Mouse (Mus musculus): ENCODE results near the gene Cox15. TPM values are rescaled to one million over a fixed set of nuclear protein-coding genes. Genes with fewer than 3 reads are reported as not detected.

Gene Cox15
- total and polyA plus RNA-seq, 3 experiments, result 30.2 to 59.1 (median 32.4) TPM

- Histone ChIP-seq H3K27ac (ENCODE audit: control insufficient read depth, low read depth, low read length) (no peak overlapping the region), H3K79me2 (ENCODE audit: control insufficient read depth, insufficient read depth, low read length, poor library complexity) (no peaks in the 10 kb centered on the region), H3K9me3 (replicated peaks; ENCODE audit: insufficient read depth, low read length) (no peaks in the 10 kb centered on the region), H3K27me3 (ENCODE audit: control insufficient read depth in 1 of 2, insufficient read depth in 2 of 2, low read length in 2 of 2) (no peaks in the 10 kb centered on the region), H3K9ac (ENCODE audit: control insufficient read depth, low read depth, low read length, poor library complexity, severe bottlenecking) (no peak overlapping the region), H3K4me3 (ENCODE audit: control insufficient read depth in 1 of 2, insufficient read depth in 1 of 2, low read depth in 2 of 2, low read length in 2 of 2) (no peak overlapping the region), H3K36me3 (ENCODE audit: control insufficient read depth in 1 of 2, insufficient read depth in 2 of 2, low read length in 2 of 2) (peaks cover 0 to 8% of the 10 kb centered on the region in 2 experiments; a peak in 2 of 4 replicates), H3K4me1 (ENCODE audit: control insufficient read depth in 1 of 2, insufficient read depth in 2 of 2, low read length in 2 of 2) (peaks cover 5 to 13% of the 10 kb centered on the region in 2 experiments)
- DNase-seq (ENCODE audit: low read depth, low spot score), result no peak
- no peak for TF ChIP-seq CHD2 (IDR thresholded peaks at IDR 0.05; ENCODE audit: low read length)
- no peak for TF ChIP-seq POLR2AphosphoS5 (IDR thresholded peaks at IDR 0.05; ENCODE audit: borderline replicate concordance, low read depth, low read length)
- no peak for TF ChIP-seq POLR2AphosphoS2 (IDR thresholded peaks at IDR 0.05; ENCODE audit: low read length)
- no peak for TF ChIP-seq POLR2A (IDR thresholded peaks at IDR 0.05; ENCODE audit: control insufficient read depth in 1 of 2, insufficient read depth in 1 of 2, low read depth in 1 of 2, low read length in 2 of 2, poor library complexity in 1 of 2)
- TF ChIP-seq GATA1 (IDR thresholded peaks at IDR 0.05; ENCODE audit: low read depth, low read length), result no peak
- no peak for TF ChIP-seq NRF1 (IDR thresholded peaks at IDR 0.05; ENCODE audit: insufficient read depth, low read depth, low read length, poor library complexity, severe bottlenecking)
- TF ChIP-seq E2F4 (IDR thresholded peaks at IDR 0.05; ENCODE audit: borderline replicate concordance, low read depth, low read length), result no peak
- TF ChIP-seq USF2 (IDR thresholded peaks at IDR 0.05; ENCODE audit: borderline replicate concordance in 1 of 2, insufficient read depth in 1 of 2, low read depth in 1 of 2, low read length in 2 of 2), result no peak
- no peak for TF ChIP-seq RAD21 (IDR thresholded peaks at IDR 0.05; ENCODE audit: low read depth, low read length)
- TF ChIP-seq ZC3H11A (IDR thresholded peaks at IDR 0.05; ENCODE audit: low read depth, low read length), result no peak
- TF ChIP-seq MAFK (IDR thresholded peaks at IDR 0.05; ENCODE audit: borderline replicate concordance, low read depth, low read length), result no peak
- TF ChIP-seq KAT2A (conservative IDR thresholded peaks at IDR 0.05; ENCODE audit: low read depth, low read length), result no peak
- TF ChIP-seq HCFC1 (IDR thresholded peaks at IDR 0.05; ENCODE audit: low read depth, low read length), result no peak
- TF ChIP-seq CHD1 (IDR thresholded peaks at IDR 0.05; ENCODE audit: low read depth, low read length), result no peak
- no peak for TF ChIP-seq USF1 (IDR thresholded peaks at IDR 0.05; ENCODE audit: low read depth, low read length)
- no peak for TF ChIP-seq CTCF (IDR thresholded peaks at IDR 0.05 in 2 of 3, conservative IDR thresholded peaks at IDR 0.05 in 1 of 3; ENCODE audit: control insufficient read depth in 1 of 3, insufficient read depth in 1 of 3, low read depth in 2 of 3, low read length in 3 of 3, poor library complexity in 1 of 3, severe bottlenecking in 1 of 3)
These were observed 53.0 kb downstream of the Cox15 start for GRCm38 (mm10) chr19:43699763-43700155.

DNA sequence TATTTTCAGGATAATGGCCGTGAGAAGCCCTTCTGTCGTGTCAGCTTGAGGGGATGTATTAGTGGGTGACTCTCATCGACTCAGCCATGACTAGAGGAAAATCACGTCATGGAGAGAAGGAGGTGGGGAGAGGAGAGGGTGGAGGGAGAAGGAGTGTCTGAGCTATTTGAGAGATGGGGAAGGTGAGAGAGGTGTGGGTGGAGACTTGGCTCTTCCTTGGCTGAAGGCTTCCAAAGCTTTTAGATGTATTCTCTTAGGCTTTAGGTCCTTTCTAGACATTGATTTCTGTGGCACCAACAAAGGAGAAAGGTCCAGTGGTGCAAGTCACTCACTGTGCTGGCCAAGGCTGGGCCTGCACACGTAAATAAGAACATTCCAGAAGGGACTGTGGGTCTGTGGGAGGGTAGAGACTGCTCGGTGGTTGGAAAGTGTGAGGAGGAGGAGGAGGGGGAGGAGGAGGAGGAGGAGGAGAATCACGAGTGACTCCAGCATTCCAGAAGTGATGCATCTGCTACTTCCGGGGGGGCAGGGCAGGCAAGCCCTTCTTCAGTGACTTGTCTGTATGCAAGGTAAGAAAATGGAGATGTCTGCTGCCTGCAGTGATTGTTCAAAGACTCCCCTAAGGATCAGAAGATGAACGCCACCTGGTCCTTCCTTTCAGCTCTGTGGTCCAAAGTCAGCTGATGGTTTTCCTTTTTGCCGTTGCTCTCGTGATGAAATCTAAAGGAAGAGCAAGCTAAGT lies 53.6 kb downstream of the Cox15 start:
- Histone ChIP-seq H3K4me1 (ENCODE audit: control insufficient read depth in 1 of 2, insufficient read depth in 2 of 2, low read length in 2 of 2) (peaks cover 5 to 16% of the 10 kb centered on the region in 2 experiments), H3K9ac (ENCODE audit: control insufficient read depth, low read depth, low read length, poor library complexity, severe bottlenecking) (no peak overlapping the region), H3K9me3 (replicated peaks; ENCODE audit: insufficient read depth, low read length) (no peaks in the 10 kb centered on the region), H3K4me3 (ENCODE audit: control insufficient read depth in 1 of 2, insufficient read depth in 1 of 2, low read depth in 2 of 2, low read length in 2 of 2) (no peak overlapping the region), H3K36me3 (ENCODE audit: control insufficient read depth in 1 of 2, insufficient read depth in 2 of 2, low read length in 2 of 2) (peaks cover 0 to 9% of the 10 kb centered on the region in 2 experiments; a peak in 2 of 4 replicates), H3K27ac (ENCODE audit: control insufficient read depth, low read depth, low read length) (no peak overlapping the region), H3K79me2 (ENCODE audit: control insufficient read depth, insufficient read depth, low read length, poor library complexity) (no peaks in the 10 kb centered on the region), H3K27me3 (ENCODE audit: control insufficient read depth in 1 of 2, insufficient read depth in 2 of 2, low read length in 2 of 2) (no peaks in the 10 kb centered on the region)
- no peak for TF ChIP-seq MYC (IDR thresholded peaks at IDR 0.05; ENCODE audit: low read depth, low read length)
- TF ChIP-seq TAL1 (IDR thresholded peaks at IDR 0.05; ENCODE audit: low read length), result no peak
- no peak for TF ChIP-seq MAX (IDR thresholded peaks at IDR 0.05; ENCODE audit: low read length)
- no peak for TF ChIP-seq POLR2AphosphoS2 (IDR thresholded peaks at IDR 0.05; ENCODE audit: low read length)
- TF ChIP-seq ZNF384 (IDR thresholded peaks at IDR 0.05; ENCODE audit: low read depth, low read length), result no peak
- TF ChIP-seq TCF12 (IDR thresholded peaks at IDR 0.05; ENCODE audit: low read depth, low read length), result no peak
- no peak for TF ChIP-seq GABPA (IDR thresholded peaks at IDR 0.05; ENCODE audit: low read depth, low read length)
- TF ChIP-seq MAZ (IDR thresholded peaks at IDR 0.05; ENCODE audit: low read depth, low read length), result no peak
- no peak for TF ChIP-seq NELFE (IDR thresholded peaks at IDR 0.05; ENCODE audit: low read depth, low read length)
- TF ChIP-seq MXI1 (IDR thresholded peaks at IDR 0.05; ENCODE audit: low read depth, low read length), result no peak
- TF ChIP-seq USF1 (IDR thresholded peaks at IDR 0.05; ENCODE audit: low read depth, low read length), result no peak
- TF ChIP-seq ZC3H11A (IDR thresholded peaks at IDR 0.05; ENCODE audit: low read depth, low read length), result no peak
- TF ChIP-seq POLR2AphosphoS5 (IDR thresholded peaks at IDR 0.05; ENCODE audit: borderline replicate concordance, low read depth, low read length), result no peak
- TF ChIP-seq HCFC1 (IDR thresholded peaks at IDR 0.05; ENCODE audit: low read depth, low read length), result no peak
- no peak for TF ChIP-seq CHD1 (IDR thresholded peaks at IDR 0.05; ENCODE audit: low read depth, low read length)
- no peak for TF ChIP-seq ZMIZ1 (IDR thresholded peaks at IDR 0.05; ENCODE audit: low read depth, low read length)
- no peak for DNase-seq (ENCODE audit: low read depth, low spot score)
